Mouse (Mus musculus) kidney, postnatal 36 days (tissue): ENCODE results near the gene Rps27.
"Not testable (repeated sequence)": the region's sequence is repeated elsewhere in the genome, so short reads cannot be mapped to it uniquely, and the experiment has no call there.

Source experiments
- DNase-seq, 2 experiments: peaks; one replicate each; pipeline ENCODE4 v3.0.0; 2021 to 2022; ENCODE audit warnings: mixed read lengths in 2 of 2

Rps27 gene

DNA sequence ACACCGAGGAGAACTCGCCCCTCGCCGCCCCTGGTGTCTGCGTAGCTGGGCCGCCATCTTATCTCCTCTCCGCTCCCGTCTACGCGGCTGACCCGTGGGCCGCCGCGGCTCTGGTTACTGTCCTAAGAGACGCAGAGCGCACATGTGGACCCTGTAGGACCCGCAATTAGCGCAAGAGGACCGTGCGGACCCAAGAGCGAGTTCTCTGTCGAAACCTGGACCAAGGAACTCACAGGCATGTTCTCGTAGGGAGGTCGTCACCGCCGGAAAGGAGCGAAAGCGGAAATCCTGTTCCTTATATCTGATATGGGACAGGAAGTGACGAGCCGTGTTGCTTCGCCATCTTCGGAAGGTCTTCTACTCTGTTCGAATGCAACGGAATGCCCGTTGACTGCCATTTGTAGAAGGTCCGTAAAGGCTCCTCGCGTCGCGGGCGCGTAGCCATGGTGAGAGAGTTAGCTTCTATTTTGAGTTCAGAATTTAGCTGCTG is at the start of gene Rps27, which contains the start of gene Rab13:
Gene Rps27, minus strand, starts transcription at position 275 of the 490 bp plus-strand sequence.
Gene Rab13, plus strand, starts transcription at position 319 of the 490 bp plus-strand sequence.
- peak; percentile 88 to 95 for DNase-seq

DNA sequence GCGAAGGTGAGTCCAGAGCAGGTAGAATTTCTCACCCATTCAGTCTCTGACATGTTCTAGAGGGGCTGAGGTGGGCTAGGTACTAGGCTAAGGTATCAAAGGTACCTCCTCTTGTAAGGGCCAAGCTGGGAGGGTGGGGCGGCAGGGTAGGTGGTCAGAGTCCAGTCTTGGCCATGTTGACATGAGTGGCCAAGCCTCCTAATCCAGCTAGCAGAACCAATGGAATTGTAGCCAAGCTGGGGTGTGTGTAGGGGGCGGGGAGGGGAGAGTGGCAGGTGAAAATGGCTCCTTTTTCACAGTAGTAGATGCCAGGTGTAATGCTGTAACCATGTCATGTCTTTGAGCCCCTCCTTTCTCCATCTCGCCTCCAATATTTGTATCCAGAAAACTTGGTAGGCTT is 45.1 kb upstream of the Rps27 start:
- peak; percentile 73 to 80 for DNase-seq

DNA sequence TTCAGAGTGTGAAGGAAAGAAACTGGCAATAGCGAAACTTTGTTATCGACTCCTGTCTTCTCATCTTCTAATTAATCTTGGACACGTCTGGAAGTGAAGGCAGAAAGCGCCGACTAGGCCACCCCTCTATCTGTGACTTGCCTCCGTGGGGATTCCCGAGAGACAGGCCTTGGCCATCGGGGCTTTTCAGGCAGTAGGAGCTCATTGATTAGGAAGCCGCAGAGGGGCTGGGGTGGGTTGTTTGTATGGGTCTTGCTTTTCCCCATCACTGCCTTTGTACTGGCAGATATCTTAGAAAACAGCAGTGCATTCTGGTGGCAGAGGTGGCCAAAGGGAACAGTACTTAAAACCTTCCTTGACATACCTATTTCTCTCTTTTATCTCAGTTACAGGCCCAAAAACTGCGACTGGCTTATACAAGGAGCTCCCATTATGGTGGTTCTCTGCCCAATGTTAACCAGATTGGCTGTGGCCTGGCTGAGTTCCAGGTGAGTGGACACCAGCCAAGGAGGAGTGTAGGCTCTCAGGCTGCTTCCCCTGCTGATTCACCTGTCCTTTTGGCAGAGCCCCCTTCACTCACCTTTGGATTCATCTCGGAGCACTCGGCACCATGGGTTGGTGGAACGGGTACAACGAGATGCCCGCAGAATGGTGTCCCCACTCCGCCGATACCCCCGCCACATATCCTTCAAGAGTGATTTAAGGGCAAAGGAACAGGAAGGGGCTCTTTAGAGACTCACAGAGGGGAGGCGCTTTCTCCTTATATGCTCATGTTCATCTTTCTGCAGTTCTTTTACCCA is 43.5 kb upstream of the Rps27 start:
- peak; percentile 69 to 81 for DNase-seq

DNA sequence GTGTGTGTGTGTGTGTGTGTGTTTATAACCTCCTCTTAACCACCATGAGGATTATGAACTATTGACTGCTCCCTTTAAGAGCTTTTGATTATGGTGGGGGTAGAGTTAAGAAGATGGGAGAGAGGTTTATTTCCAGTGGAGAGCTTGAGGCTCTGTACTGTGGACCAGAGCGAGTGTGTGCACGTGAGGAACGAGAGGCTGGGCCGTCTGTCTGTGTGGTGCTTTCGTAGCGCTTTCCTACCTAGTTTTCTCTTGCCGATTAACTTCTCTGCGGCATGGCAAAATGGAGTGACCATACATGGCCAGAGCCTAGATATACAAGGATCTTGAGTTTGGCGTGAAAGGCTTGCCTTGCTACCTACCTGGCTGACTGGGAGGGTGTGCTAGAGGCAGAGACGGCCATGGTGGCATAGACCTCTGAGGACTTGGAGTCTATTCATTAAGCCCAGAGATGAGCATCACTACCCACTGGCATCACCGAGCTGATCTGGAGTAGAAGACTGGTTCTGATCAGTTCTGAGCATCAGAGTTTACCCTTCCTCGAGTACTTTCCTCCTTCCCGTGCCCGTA is 42.4 kb upstream of the Rps27 start:
- DNase-seq: no peak

DNA sequence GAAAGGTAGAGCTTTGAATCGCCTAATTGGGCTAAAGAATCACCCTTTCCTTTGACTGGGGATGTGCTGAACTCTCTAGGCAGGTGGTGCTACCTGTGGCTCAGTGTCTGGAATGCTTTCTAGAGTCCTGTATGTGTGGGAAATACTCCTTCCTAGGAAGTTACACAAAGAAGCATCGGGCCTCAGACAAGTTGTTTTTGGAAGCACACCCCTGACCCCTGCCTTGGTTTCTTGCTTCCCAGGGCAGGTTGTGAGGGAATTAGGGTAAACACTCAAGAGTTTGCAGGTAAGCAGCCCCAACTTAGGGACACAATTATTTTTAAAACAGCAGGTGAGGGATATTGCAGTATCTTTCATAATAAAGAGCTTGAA is 41.7 kb upstream of the Rps27 start:
- DNase-seq: no peak

DNA sequence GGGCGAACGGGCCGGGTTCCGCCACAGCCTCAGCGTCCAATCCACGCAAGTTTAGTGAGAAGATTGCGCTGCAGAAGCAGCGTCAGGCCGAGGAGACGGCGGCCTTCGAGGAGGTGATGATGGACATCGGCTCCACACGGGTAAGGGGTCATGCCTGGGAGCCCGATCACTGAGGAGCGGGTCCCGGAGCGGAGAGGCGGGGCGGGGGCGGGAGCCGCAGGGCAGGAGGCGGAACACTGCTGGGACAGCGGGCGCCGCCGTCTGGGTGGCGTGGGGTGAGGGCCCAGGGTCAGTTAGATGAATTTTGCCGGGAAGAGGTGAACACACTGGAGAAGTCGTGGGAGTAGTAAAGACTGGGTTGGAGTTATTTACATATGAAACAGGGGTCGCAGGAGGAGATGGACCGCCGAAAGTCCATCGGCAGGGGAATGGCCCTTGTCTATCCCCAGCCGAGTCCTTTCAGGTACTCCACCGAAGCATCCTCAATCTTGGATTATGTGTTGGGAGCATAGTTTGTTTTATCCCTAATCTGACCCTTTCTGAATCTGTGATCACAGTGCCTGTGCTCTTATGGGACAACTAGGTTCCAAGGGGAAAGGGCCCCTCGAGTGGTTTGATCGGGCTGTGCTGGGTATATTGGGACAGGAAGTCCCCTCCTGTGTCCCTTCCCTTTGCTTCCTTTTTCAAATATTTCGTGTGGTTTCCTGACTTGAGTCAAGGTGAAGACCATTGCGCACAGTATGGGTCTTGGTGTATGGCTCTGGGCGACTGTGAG is 41.2 kb upstream of the Rps27 start:
- DNase-seq: peak; percentile 61 to 79

DNA sequence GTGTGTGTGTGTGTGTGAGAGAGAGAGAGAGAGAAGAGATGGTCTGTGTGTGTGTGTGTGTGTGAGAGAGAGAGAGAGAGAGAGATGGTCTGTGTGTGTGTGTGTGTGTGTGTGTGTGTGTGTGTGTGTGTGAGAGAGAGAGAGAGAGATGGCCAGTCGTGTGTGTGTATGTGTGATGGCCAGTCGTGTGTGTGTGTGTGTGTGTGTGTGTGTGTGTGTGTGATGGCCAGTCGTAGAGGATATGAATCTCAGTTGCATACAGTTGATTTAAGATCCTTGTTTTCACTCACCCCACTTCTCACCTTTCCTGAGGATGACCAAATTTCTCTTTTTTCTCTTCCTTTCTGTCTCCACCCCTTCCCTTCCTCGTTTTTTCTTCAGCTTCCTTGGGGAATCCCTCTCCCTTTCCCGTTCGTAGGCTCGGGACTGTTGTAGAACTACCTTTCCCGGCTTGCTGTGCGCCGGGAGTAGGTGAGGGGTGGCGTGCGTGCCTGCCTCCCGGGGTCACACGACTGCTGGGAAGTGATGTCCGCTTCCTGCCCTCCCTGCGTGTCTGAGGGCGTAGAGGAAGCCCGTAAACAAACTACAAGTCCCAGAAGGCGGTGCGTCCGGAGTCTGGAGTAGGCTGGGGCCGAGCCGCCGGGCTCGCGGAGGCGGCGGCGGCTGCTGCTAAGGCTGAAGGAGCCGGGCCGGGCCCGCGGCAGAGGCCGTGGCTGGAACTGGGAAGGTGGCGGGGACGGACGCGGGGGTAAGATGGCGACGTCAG is 40.4 kb upstream of the Rps27 start, which contains the start of gene Crtc2:
Gene Crtc2, plus strand, starts transcription at position 511 of the 766 bp plus-strand sequence.
- DNase-seq: peak; percentile 96 to 98

DNA sequence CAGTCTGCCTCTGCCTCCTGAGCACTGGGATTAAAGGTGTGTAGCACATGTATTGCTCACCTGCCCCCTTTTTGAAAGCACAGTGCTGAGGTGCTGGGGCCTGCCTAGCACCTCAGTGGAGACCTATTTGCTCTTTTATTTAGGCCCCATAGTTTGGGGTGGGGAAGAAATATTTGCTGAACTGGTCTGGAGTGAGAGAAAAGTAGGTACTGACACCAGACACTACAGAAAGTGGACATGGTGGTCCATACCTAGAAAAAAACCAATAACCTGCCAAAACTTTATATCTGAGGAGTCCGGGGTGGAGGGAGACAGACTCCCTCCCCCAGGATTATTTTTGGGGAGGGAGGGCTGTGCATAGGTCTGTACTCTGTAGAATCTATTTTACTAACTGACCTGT is 39.7 kb upstream of the Rps27 start:
- DNase-seq: not testable (repeated sequence)

DNA sequence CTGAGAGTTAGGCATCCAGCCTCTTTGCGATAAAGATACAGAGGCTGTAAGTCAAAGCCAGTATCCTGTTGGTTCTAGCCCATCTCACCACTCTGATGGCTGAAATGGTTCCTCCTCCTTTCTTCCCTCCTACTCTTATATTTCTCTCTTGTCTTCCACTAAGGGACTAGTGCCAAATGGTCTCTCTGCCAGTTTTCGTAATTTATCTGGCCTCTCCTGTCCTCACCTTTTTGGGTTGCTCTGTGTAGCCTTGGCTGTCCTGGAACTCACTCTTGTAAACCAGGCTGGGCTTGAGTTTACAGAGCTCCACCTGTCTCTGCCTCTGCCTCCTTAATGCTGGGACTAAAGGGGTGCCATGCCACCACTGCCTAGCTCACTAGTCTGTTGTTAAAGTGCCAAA is 39.2 kb upstream of the Rps27 start:
- not testable (repeated sequence) for DNase-seq

DNA sequence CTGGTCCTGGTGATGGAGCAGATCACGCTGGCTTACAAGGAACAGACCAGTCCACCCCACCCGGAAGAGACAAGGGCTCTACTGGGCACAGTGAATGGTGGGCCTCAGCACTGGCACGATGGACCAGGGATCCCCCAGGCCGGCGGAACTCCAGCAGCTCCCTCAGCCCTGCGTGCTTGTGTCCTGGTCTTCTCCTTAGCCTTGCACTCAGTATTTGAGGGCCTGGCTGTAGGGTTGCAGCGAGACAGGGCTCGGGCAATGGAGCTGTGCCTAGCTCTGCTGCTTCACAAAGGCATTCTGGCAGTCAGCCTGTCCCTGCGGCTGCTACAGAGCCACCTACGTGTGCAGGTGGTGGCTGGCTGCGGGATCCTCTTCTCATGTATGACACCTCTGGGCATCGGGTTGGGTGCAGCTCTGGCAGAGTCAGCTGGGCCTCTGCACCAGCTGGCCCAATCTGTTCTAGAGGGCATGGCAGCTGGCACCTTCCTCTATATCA is 38.3 kb upstream of the Rps27 start:
- not testable (repeated sequence) for DNase-seq

DNA sequence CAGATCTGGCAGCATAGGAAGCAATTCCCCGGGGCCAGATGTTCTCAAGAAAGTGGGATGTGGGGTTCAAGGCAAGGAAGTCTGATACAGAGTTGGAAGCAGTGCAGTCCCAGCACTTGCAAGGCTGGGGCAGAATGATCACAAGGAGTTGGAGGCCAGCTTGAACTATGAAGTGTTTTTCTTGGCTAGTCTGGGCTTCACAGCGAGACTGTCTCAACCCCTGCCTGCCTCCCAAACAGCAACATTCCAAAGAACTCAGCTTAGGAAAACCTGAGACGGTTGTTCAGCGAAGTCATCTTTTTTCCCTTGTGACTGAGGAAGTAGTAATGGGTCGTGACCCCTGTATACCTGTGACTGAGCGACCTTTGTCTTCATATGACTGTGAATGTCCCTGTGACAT is 37.3 kb upstream of the Rps27 start:
- DNase-seq: no peak

DNA sequence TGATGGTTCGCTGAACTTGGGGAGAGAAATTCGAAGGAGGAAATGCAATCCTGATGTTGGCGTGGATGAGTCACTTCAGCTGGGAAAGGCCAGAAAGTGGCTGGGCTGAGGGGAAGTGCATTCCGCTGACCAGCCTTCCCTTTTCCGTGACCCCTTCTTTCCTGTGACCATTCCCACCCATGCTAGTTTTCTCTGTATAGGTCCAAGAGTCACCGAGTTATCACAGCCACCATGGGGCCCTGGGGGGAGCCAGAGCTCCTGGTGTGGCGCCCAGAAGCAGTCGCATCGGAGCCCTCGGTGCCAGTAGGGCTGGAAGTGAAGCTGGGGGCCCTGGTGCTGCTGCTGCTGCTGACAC is 35.3 kb upstream of the Rps27 start:
- DNase-seq: peak; percentile 44 to 51

DNA sequence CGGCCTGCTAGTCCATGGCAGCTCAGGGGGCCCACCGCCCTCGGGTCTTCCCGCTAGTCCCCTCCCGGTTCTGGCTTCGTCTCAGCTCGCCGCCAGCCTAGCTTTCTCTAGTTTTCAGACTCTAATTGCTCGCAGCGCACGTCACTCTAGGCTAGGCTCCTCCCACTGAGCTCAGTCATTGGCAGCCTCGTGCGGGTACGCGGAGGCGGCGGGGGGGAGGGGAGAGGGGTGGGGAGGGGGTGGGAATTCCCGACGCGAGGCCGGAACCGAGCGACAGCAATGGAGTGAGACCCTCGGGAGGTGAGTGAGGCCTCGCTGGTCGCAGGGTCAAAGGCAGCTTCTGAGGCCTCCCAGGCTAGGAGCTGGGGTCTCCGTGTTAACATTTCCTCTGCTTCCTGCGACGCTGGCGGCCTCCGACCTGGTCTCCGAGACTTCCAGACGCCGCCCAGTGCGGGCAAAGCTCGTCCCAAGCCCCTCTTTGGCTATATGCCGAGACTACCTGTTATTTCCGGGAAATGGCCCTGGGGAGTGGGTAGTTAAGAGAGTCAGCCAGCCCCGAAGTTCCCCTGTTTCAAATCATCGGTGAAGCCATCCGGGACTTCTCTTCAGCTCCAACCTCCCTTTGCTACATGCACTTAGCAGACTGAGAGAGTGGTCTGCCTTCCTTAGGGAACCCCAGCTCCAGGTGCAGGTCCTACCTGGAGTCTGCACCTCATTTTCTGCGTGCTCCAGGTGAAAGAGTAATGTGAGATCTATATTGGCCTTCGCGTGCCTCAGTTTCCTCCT is 34.7 kb upstream of the Rps27 start, which contains the start of gene Slc39a1:
Gene Slc39a1, plus strand, starts transcription at position 213 of the 786 bp plus-strand sequence.
- peak; percentile 96 to 98 for DNase-seq

DNA sequence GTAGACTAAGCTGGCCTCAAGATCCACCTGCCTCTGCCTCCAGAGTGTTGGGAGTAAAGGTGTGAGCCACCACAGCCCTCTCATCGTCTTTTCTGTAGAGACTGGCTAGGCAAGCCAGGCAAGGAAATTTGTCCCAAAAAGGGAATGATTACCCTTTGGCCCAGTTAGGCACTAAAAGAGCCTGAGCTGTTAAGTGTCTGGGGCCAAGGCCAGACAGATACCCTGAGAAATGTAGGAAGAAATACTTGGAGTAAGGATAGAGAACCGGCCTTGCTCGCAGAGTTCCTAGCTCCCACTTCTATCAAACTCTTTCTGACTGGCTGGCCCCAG is 34.1 kb upstream of the Rps27 start:
- no peak for DNase-seq

DNA sequence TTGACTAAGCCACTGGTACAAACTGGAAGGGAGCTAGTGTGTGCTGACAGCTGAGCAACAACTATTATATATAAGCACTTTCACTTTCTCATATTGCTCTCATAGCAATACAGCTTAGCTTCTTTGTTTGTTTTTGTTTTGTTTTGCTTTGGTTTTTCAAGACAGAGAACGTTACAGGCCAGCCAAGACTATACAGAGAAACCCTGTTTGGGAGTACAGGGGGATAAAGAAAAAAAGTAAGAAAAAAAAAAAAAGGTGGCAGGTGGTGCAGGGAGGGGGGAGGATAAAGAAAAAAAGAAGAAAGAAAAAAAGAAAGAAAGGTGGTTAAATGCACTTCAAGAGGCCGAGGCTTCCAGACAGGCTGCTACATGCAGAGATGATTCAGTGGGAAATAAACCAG is 32.0 kb upstream of the Rps27 start:
- no peak for DNase-seq

DNA sequence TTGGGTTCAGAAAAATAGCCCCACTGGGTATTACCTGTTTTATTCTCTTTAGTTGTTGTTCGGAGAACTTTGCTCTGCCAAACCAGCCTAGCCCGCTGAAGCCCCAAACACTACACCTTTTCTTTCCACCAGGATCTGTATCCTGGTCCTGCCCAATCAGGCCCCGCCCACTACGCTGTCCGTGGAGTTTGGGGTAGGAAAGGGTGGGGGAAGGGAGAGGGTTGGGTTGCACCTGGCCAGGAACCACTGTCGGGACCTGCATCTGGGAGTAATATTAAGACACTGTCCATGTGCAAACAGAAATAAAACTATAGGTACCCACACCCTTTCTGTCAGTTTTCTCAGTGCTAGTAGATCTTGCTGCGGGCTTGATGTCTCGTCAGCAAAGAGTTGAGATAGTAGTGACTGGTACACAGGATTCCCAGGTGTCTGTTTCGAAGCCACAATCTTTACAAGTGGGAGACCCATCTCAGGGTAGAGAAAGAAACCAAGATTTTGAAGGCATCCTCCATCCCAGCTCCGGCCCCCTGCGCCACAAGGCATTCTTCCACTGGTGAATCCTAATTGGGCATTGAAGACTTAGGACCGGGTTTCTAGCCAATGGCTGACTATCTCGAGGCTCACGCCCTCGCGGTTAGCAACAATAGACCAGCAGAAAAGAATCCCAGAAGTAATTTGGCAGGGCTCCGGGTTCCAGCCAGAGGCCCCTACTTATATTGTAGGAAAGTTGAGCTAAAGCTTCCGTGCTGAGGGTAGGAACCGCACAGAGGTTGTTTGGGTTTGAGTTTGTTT is 29.7 kb upstream of the Rps27 start, which contains the start of gene Creb3l4:
Gene Creb3l4, minus strand, starts transcription at position 529 of the 792 bp plus-strand sequence.
- peak; percentile 29 to 65 for DNase-seq

DNA sequence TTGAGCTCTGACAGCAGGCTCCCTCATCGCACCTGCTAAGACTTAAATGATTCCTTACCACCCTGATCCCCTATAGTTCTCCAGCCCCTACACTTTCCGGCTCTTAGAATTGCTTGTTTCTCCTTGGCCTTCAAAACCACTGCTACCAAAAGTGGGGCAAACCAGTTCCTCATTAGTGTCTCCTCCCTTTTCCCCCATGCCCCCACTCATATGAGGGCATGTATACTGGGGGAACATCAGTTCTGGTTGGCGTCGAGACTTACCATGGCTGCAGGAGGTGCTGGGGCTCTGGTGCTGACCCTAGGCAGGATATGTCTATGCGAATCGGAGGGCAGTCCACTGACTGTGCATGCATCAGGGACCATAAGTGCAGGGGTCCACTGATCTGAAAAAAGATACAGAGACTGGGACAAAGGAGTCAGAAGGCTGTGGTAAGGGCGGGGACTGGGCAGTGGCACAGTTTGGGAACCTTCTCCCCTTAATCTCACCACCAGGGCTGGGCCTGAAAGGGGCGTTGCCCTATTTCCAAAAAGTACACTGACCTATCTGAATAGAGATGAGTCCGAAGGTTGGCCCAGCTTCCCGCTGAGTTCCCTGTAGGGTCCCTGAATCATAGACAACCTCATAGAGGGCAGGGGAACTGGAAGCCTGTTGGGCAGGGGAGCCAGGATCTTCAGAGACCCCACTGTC is 28.4 kb upstream of the Rps27 start:
- DNase-seq: no peak

DNA sequence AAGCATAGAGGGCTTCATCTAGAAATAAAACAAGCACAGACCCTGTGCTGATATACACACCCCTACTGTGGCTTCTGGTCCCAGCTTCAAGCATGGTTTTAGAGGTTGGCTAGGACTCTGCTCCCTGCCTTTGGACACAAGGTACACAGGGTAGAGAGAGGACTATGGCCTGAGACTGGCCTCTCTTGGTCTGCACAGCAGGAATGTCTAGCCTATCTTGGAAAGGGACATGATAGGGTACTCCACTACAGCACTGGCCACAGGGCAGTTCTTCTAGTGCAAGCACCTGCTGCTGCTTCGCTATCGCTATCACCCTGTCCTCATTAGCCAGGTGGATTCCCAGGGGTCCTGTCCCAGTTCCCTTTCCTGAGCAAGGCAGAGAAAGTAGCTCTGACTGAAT is 27.8 kb upstream of the Rps27 start:
- DNase-seq: peak; percentile 55 to 64

DNA sequence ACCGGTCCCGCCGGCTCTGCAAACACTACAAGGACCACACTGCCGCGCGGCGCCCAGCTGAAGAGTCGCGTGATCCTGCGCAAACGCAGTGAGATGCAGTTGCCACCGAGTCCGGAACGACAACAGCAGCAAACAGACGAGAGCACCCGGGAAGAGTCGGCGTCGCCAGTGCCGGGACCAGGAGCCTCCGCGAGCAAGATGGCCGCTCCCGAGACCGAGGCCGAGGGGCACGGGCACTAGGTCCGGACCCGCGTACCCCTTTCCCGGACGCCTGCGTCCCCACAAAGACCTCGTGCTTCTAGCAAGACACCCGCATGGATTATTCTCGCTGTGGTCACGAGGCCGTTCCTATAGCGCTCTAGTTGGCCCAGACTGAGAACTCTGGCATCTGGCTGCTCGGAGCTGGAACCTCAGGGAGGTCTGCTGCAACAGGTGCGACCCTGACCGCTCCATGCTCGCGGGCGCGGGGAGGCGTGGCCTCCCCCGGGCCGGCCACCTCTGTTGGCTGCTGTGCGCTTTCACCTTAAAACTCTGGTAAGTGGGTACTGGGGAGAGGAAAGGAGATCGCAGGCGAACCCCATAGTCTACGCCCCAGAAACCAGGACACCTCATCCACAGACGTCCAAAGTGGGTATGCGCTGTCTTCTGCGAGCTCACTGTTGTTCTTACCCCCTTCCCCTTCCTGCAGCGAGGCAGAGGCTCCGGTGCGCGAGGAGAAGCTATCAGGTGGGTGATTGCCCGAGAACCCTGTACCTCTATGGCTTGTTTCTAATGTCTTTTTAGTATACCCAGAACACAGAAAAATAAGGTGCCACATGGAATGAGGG is 18.3 kb upstream of the Rps27 start, which contains the start of gene Jtb:
Gene Jtb, plus strand, starts transcription at position 91 of the 827 bp plus-strand sequence.
- DNase-seq: peak; percentile 96 to 97
